In the genomic region with DNA sequence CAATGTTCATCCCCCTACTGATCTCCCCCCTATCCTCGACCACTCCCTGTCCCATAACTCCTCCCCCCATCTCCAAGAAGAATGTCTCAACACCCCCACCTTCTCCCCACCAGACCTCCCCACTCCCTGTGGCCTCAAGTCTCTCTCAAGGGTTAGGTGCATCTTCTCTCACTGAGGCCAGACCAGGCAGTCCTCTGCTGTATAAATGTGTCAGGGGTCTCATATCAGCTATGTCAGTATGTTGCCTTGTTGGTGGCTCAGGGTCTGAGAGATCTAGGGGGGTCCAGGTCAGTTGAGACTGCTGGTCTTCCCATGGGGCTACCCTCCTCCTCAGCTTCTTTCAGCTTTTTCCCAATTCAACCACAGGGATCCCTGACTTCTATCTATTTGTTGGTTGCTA, we compare ENCODE assay signal across 27 mouse cellular contexts.
"Had no signal": no experiment of that assay in that cellular context is flagged by ENCODE, and none has a peak within 500 bp of the region (broad histone marks: within the 10 kb centered on the region; RNA-seq: fewer than 3 reads in every experiment).

No protein-coding gene starts in this region.

- H3K27ac ChIP-seq: embryonic facial prominence, embryonic 10.5 days; embryonic facial prominence, embryonic 12.5 days; embryonic facial prominence, embryonic 13.5 days; embryonic facial prominence, embryonic 15.5 days; forebrain, embryonic 10.5 days; forebrain, embryonic 12.5 days; forebrain, embryonic 13.5 days; forebrain, embryonic 15.5 days; gastrocnemius, adult 2 months had no signal

- H3K36me3 ChIP-seq: embryonic facial prominence, embryonic 15.5 days; forebrain, embryonic 15.5 days had no signal

- H3K9ac ChIP-seq: embryonic facial prominence, embryonic 12.5 days; embryonic facial prominence, embryonic 13.5 days; embryonic facial prominence, embryonic 15.5 days; forebrain, embryonic 12.5 days; forebrain, embryonic 13.5 days; forebrain, embryonic 15.5 days; forebrain, postnatal 0 days had no signal

- H3K27me3 ChIP-seq: embryonic facial prominence, embryonic 12.5 days; embryonic facial prominence, embryonic 13.5 days; embryonic facial prominence, embryonic 15.5 days; forebrain, embryonic 12.5 days; forebrain, embryonic 13.5 days; forebrain, embryonic 15.5 days had no signal

- H3K4me2 ChIP-seq: embryonic facial prominence, embryonic 12.5 days; embryonic facial prominence, embryonic 13.5 days; embryonic facial prominence, embryonic 15.5 days; forebrain, embryonic 12.5 days; forebrain, embryonic 13.5 days; forebrain, embryonic 15.5 days had no signal

- H3K4me1 ChIP-seq: embryonic facial prominence, embryonic 10.5 days; embryonic facial prominence, embryonic 12.5 days; embryonic facial prominence, embryonic 13.5 days; embryonic facial prominence, embryonic 15.5 days; forebrain, embryonic 12.5 days; forebrain, embryonic 15.5 days had no signal

- H3K4me3 ChIP-seq: embryonic facial prominence, embryonic 10.5 days; embryonic facial prominence, embryonic 12.5 days; embryonic facial prominence, embryonic 13.5 days; embryonic facial prominence, embryonic 15.5 days; erythroblast, embryonic 14.5 days; forebrain, embryonic 10.5 days; forebrain, embryonic 12.5 days; forebrain, embryonic 13.5 days; forebrain, embryonic 15.5 days; gastrocnemius, adult 2 months had no signal

- ATAC-seq: forebrain, embryonic 13.5 days; forebrain, embryonic 14.5 days; forebrain, embryonic 15.5 days; forebrain, embryonic 16.5 days; forebrain, postnatal 0 days had no signal

- H3K9me3 ChIP-seq: embryonic facial prominence, embryonic 10.5 days; embryonic facial prominence, embryonic 12.5 days; embryonic facial prominence, embryonic 13.5 days; embryonic facial prominence, embryonic 15.5 days; forebrain, embryonic 10.5 days; forebrain, embryonic 12.5 days; forebrain, embryonic 13.5 days; forebrain, embryonic 15.5 days had no signal

- DNase-seq: cerebellum, adult 2 months; cerebellum, adult 8-10 months; cerebellum, adult 9-10 months; cerebellum, adult 9-11 months; cerebellum, postnatal 10 days; cerebellum, postnatal 14 days; cerebellum, postnatal 25 days; cerebellum, postnatal 36 days; embryo, embryonic 11 days; forebrain, postnatal 0 days; gastrocnemius, adult 2 months; gastrocnemius, postnatal 10 days; gastrocnemius, postnatal 14 days; gastrocnemius, postnatal 25 days; gastrocnemius, postnatal 36 days; heart, adult 18-20 months had no signal
